Mouse (Mus musculus) ES-CJ7 (cell line): ENCODE measurements around the gene Olfr1349.
"Not testable (repeated sequence)": the region's sequence is repeated elsewhere in the genome, so short reads cannot be mapped to it uniquely, and the experiment has no call there.

ENCODE experiments used
- DNase-seq: peaks from one replicate; pipeline ENCODE4 v3.0.0; 2011; ENCODE audit warnings: low read depth, low spot score

Olfr1349 gene

GRCm38 (mm10) chr7:6522850-6523249 is at the start of gene Olfr1349:
TSS of gene Olfr1349 (minus strand) at chr7:6522950.
- no peak for DNase-seq

- no peak for DNase-seq
Measured at GRCm38 (mm10) chr7:6564541-6564940, 41.8 kb upstream of the Olfr1349 start, which contains the start of gene Olfr1350. TSS of gene Olfr1350 (plus strand) at chr7:6564841.

GRCm38 (mm10) chr7:6526141-6526540 is 3.4 kb upstream of the Olfr1349 start:
- DNase-seq = peak; percentile 49

GRCm38 (mm10) chr7:6525001-6525400 is 2.3 kb upstream of the Olfr1349 start:
- DNase-seq = peak; percentile 68

- DNase-seq = no peak
Measured at GRCm38 (mm10) chr7:6521666-6522065, 1.1 kb downstream of the Olfr1349 start.

- DNase-seq = no peak
Measured at GRCm38 (mm10) chr7:6508648-6509047, 14.1 kb downstream of the Olfr1349 start, which contains the start of gene Olfr1348. TSS of gene Olfr1348 (minus strand) at chr7:6508748.

GRCm38 (mm10) chr7:6499655-6500054 is 23.1 kb downstream of the Olfr1349 start, which contains the start of gene Olfr1347:
TSS of gene Olfr1347 (minus strand) at chr7:6499755.
- DNase-seq = no peak

- no peak for DNase-seq
Measured at GRCm38 (mm10) chr7:6486841-6487240, 35.9 kb downstream of the Olfr1349 start, which contains the start of gene Olfr5. TSS of gene Olfr5 (minus strand) at chr7:6486941.

- DNase-seq = not testable (repeated sequence)
Measured at GRCm38 (mm10) chr7:6477633-6478032, 45.1 kb downstream of the Olfr1349 start.

GRCm38 (mm10) chr7:6466951-6467350 is 55.8 kb downstream of the Olfr1349 start, which contains the start of gene Olfr1346:
TSS of gene Olfr1346 (plus strand) at chr7:6467101.
- no peak for DNase-seq
